Mouse (Mus musculus) brain, embryonic 14.5 days (tissue): ENCODE data around the gene Tubb2b.

Experiments used
- CTCF ChIP-seq: fragments of 200-500 bp; IDR thresholded peaks from 2 replicates; pipeline ENCODE4 v1.5.1; 2012; ENCODE audit warnings: inconsistent platforms, mild to moderate bottlenecking, moderate library complexity, borderline replicate concordance; ENCODE audit not compliant: insufficient read depth, insufficient read length; ENCODE audit errors: extremely low read depth
- POLR2A ChIP-seq: fragments of 200-500 bp; IDR thresholded peaks from 2 replicates; pipeline ENCODE4 v1.6.1; 2012; ENCODE audit warnings: mild to moderate bottlenecking, inconsistent platforms, borderline replicate concordance; ENCODE audit not compliant: poor library complexity, insufficient read depth, insufficient read length, severe bottlenecking; ENCODE audit errors: extremely low read depth

DNA sequence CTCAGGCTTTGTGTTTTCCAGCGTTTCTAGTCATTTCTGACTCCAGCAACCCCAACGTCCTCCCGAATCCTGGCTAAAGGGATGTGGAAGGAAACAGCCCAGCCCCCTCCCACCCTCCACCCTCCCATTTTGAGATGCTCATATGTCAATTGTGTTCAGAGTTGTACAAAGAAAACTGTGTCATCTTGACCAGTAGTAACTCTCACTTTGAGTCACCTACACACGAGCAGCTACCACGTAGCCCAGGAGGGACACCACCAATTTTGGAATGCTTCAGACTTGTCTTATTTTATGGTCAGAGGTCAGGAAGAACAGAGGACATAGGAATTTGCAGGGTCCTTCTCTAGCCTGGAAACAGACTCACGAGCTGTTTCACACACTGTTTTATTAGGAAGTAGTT, 43.8 kb upstream of the Tubb2b start:
- TF ChIP-seq CTCF = no peak
- TF ChIP-seq POLR2A = no peak
